Mouse (Mus musculus) heart, embryonic 14.5 days (tissue): ENCODE data around the gene Inafm2. TPM values are rescaled to one million over a fixed set of nuclear protein-coding genes. Genes with fewer than 3 reads are reported as not detected.
A peak's percentile ranks its signal among the peaks of the same experiment; 100 is the strongest.

ENCODE experiments used
- ATAC-seq: fragments of 200-750 bp; cut with Nextera tagmentation; 2 replicates; pipeline ENCODE4 v1.8.0; 2017; ENCODE audit warnings: low read depth, moderate TSS enrichment; ENCODE audit not compliant: insufficient number of reproducible peaks, insufficient read depth, low FRiP score
- H3K27ac ChIP-seq, 2 experiments: fragments of 200-500 bp in 1 of 2; fragments of 300-500 bp in 1 of 2; sonication (generic) in 1 of 2; replicated peaks in 1 of 2; 2 replicates each; pipeline ENCODE4 v1.5.1; 2012 to 2014; ENCODE audit warnings: low read depth in 2 of 2, low read length in 2 of 2, control low read depth in 1 of 2, mild to moderate bottlenecking in 1 of 2, mixed read lengths in 1 of 2; ENCODE audit not compliant: control insufficient read depth in 1 of 2, insufficient read depth in 1 of 2
- H3K27me3 ChIP-seq: fragments of 300-500 bp; sonication (generic); 2 replicates; pipeline ENCODE4 v1.6.1; 2014; ENCODE audit warnings: mild to moderate bottlenecking, low read length, control low read depth; ENCODE audit not compliant: control insufficient read depth, insufficient read depth
- H3K36me3 ChIP-seq: fragments of 300-500 bp; sonication (generic); 2 replicates; pipeline ENCODE4 v1.6.1; 2014; ENCODE audit warnings: mild to moderate bottlenecking, control low read depth, low read length, mixed read lengths; ENCODE audit not compliant: control insufficient read depth, insufficient read depth
- H3K4me1 ChIP-seq, 2 experiments: fragments of 200-500 bp in 1 of 2; fragments of 300-500 bp in 1 of 2; sonication (generic) in 1 of 2; 2 replicates each; pipeline ENCODE4 v1.6.1; 2012 to 2014; ENCODE audit warnings: low read length in 2 of 2, control low read depth in 1 of 2, mixed read lengths in 1 of 2; ENCODE audit not compliant: control insufficient read depth in 2 of 2, insufficient read depth in 2 of 2
- H3K4me2 ChIP-seq: fragments of 300-500 bp; sonication (generic); 2 replicates; pipeline ENCODE4 v1.6.1; 2014; ENCODE audit warnings: mild to moderate bottlenecking, low read length
- H3K4me3 ChIP-seq, 2 experiments: fragments of 200-500 bp in 1 of 2; fragments of 300-500 bp in 1 of 2; sonication (generic) in 1 of 2; 2 replicates each; pipeline ENCODE4 v1.5.1; 2012 to 2014; ENCODE audit warnings: low read length in 2 of 2, mild to moderate bottlenecking in 2 of 2, control low read depth in 1 of 2, low read depth in 1 of 2, moderate library complexity in 1 of 2; ENCODE audit not compliant: control insufficient read depth in 1 of 2, insufficient read depth in 1 of 2
- H3K9ac ChIP-seq: fragments of 300-500 bp; sonication (generic); 2 replicates; pipeline ENCODE4 v1.6.1; 2014; ENCODE audit warnings: mild to moderate bottlenecking, low read length
- H3K9me3 ChIP-seq: fragments of 300-500 bp; sonication (generic); 2 replicates; pipeline ENCODE4 v1.6.1; 2016; ENCODE audit warnings: low read length, control low read depth; ENCODE audit not compliant: control insufficient read depth
- WGBS: fragments of 180-500 bp; shearing (Covaris S2); extraction: QIAGEN DNeasy Blood & Tissue Kit; methylation state at CpG from one replicate; pipeline ENCODE4 v1.1.7; 2014; 5-methylcytosine and 5-hydroxymethylcytosine counted together
- polyA plus RNA-seq: library from polyadenylated mRNA; unstranded; fragments of >200 nt; fragmentation: Nextera tagmentation; extraction: Ambion mirVana; gene quantifications from 2 replicates; pipeline ENCODE4 v1.2.1, GENCODE M21; 2014

Inafm2 gene
- polyA plus RNA-seq, 1 experiment from 2014 or later: 64.4 TPM

DNA sequence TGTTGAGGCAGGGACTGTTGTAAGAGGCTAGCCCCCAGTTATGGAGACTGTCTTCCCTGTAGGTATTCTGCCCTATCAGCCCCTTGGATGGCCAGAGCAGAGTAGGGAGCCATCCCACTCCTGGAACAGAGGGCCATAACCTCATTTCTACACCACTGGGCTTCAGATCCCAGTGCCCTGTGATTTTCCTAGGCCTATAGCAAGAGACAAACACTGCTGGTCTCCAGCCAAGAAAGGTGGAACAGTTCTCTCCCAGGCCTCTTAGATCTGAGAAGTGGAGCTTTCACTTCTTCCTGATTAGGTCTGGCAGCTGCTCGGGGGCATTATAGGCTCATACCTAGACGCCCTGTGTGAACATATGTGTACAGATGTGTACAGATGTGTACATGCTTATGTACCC is 30.7 kb downstream of the Inafm2 start:
- no peak for ATAC-seq
- Histone ChIP-seq H3K4me3 (no peak overlapping the region), H3K27ac (peak overlapping the region in 1 of 2 experiments; percentile 33; a peak in 2 of 4 replicates), H3K9ac (no peak overlapping the region), H3K27me3 (peaks cover 3% of the 10 kb centered on the region; the same call in 1 of the 2 replicates), H3K36me3 (no peaks in the 10 kb centered on the region), H3K9me3 (no peaks in the 10 kb centered on the region), H3K4me1 (peaks cover 3 to 14% of the 10 kb centered on the region in 2 experiments; a peak in 3 of 4 replicates), H3K4me2 (no peak overlapping the region)
- 45% methylated on average over 2 of the region's 2 CpGs for WGBS

- Histone ChIP-seq H3K9me3 (no peaks in the 10 kb centered on the region), H3K4me1 (peaks cover 3 to 14% of the 10 kb centered on the region in 2 experiments; a peak in 3 of 4 replicates), H3K9ac (no peak overlapping the region), H3K27ac (no peak overlapping the region), H3K36me3 (no peaks in the 10 kb centered on the region), H3K27me3 (peaks cover 3% of the 10 kb centered on the region; the same call in 1 of the 2 replicates), H3K4me3 (no peak overlapping the region), H3K4me2 (no peak overlapping the region)
- WGBS: 60% methylated on average over 4 of the region's 4 CpGs
- no peak for ATAC-seq
These were observed 32.9 kb downstream of the Inafm2 start for GRCm38 (mm10) chr2:118778418-118778817.

DNA sequence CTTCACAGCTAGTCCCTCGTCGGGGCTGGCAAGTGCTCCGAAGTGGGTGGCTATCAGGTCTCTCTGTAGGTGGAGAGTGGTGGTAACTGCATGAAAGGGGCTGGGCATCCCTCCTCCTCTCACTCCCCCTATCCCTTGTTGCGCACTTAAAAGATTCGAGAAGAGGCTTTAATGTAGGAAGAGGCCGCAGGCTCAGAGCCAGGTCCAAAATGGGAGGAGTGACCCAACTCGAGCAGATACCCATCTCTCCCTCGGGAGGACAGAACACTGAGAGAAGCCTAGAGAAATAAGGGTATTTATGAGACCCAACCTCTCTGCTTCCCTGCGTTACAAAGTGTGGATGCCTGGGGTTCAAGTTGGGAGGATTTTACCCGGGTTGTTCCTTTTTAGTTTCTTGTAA is 33.5 kb downstream of the Inafm2 start:
- H3K4me3 ChIP-seq: peak overlapping the region; percentile 33 to 34
- peaks cover 3% of the 10 kb centered on the region; the same call in 1 of the 2 replicates for H3K27me3 ChIP-seq
- peak overlapping the region; percentile 21; the same call in 1 of the 2 replicates for H3K9ac ChIP-seq
- ATAC-seq: no peak
- no peak overlapping the region for H3K27ac ChIP-seq
- H3K9me3 ChIP-seq: no peaks in the 10 kb centered on the region
- peak overlapping the region; percentile 80 for H3K4me2 ChIP-seq
- H3K4me1 ChIP-seq: peaks cover 3 to 14% of the 10 kb centered on the region in 2 experiments; a peak in 3 of 4 replicates
- H3K36me3 ChIP-seq: no peaks in the 10 kb centered on the region
- 8% methylated on average over 10 of the region's 10 CpGs for WGBS

- WGBS: 10% methylated on average over 39 of the region's 39 CpGs
- H3K4me2 ChIP-seq: peak within 1 kb of the TSS; percentile 80
- H3K36me3 ChIP-seq: no peaks in the 10 kb centered on the region
- H3K27me3 ChIP-seq: peaks cover 3% of the 10 kb centered on the region; the same call in 1 of the 2 replicates
- ATAC-seq: peak; percentile 72
- peak within 1 kb of the TSS; percentile 21; the same call in 1 of the 2 replicates for H3K9ac ChIP-seq
- H3K9me3 ChIP-seq: no peaks in the 10 kb centered on the region
- H3K4me1 ChIP-seq: peaks cover 3 to 14% of the 10 kb centered on the region in 2 experiments; a peak in 3 of 4 replicates
- peak within 1 kb of the TSS; percentile 33 to 34 for H3K4me3 ChIP-seq
- H3K27ac ChIP-seq: no peak within 1 kb of the TSS
These were observed 34.2 kb downstream of the Inafm2 start, which contains the start of gene Disp2 for GRCm38 (mm10) chr2:118779504-118780480. Gene Disp2, plus strand, starts transcription at chr2:118779719.

DNA sequence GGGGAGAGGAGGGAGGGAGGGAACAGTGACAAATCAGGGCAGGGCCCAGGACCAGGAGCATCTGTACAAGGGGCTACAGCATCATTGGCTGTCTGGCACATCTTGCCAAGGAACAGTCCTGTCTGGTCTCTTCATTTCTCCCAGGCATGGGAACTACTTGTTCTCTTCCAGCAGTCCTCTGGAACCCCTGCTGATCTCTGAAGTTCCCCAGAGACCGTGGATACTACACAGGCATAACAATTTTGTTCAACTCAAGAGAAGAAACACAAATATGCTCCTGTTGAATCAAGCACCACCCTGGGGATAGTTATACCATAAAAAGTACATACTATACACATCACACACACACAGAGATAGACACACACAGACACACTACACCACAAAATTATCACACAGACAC is 35.6 kb downstream of the Inafm2 start:
- H3K9ac ChIP-seq: no peak overlapping the region
- no peaks in the 10 kb centered on the region for H3K36me3 ChIP-seq
- H3K27ac ChIP-seq: no peak overlapping the region
- no peak overlapping the region for H3K4me3 ChIP-seq
- H3K4me1 ChIP-seq: peaks cover 3 to 13% of the 10 kb centered on the region in 2 experiments; a peak in 3 of 4 replicates
- no peak overlapping the region for H3K4me2 ChIP-seq
- no peaks in the 10 kb centered on the region for H3K9me3 ChIP-seq
- ATAC-seq: no peak
- WGBS: 50% methylated on average over 1 of the region's 1 CpGs
- H3K27me3 ChIP-seq: peaks cover 3% of the 10 kb centered on the region; the same call in 1 of the 2 replicates

- Histone ChIP-seq H3K4me1 (peaks cover 3 to 11% of the 10 kb centered on the region in 2 experiments; a peak in 3 of 4 replicates), H3K9ac (no peak overlapping the region), H3K27ac (no peak overlapping the region), H3K4me2 (no peak overlapping the region), H3K4me3 (no peak overlapping the region), H3K9me3 (no peaks in the 10 kb centered on the region), H3K27me3 (peaks cover 4% of the 10 kb centered on the region), H3K36me3 (no peaks in the 10 kb centered on the region)
- 44% methylated on average over 4 of the region's 4 CpGs for WGBS
- ATAC-seq: no peak
These were observed 36.7 kb downstream of the Inafm2 start for GRCm38 (mm10) chr2:118782303-118782702.

GRCm38 (mm10) chr2:118783093-118783492 is 37.5 kb downstream of the Inafm2 start:
- 55% methylated on average over 5 of the region's 5 CpGs for WGBS
- peaks cover 11% of the 10 kb centered on the region for H3K27me3 ChIP-seq
- no peak for ATAC-seq

More at GRCm38 (mm10) chr2:118783093-118783492, 37.5 kb downstream of the Inafm2 start:
- Histone ChIP-seq H3K9ac (no peak overlapping the region), H3K4me2 (no peak overlapping the region), H3K4me3 (no peak overlapping the region), H3K36me3 (no peaks in the 10 kb centered on the region), H3K4me1 (peaks cover 3 to 11% of the 10 kb centered on the region in 2 experiments; a peak in 3 of 4 replicates), H3K27ac (no peak overlapping the region), H3K9me3 (no peaks in the 10 kb centered on the region)
